ENCODE assay signal across 7 mouse cellular contexts in the genomic region with DNA sequence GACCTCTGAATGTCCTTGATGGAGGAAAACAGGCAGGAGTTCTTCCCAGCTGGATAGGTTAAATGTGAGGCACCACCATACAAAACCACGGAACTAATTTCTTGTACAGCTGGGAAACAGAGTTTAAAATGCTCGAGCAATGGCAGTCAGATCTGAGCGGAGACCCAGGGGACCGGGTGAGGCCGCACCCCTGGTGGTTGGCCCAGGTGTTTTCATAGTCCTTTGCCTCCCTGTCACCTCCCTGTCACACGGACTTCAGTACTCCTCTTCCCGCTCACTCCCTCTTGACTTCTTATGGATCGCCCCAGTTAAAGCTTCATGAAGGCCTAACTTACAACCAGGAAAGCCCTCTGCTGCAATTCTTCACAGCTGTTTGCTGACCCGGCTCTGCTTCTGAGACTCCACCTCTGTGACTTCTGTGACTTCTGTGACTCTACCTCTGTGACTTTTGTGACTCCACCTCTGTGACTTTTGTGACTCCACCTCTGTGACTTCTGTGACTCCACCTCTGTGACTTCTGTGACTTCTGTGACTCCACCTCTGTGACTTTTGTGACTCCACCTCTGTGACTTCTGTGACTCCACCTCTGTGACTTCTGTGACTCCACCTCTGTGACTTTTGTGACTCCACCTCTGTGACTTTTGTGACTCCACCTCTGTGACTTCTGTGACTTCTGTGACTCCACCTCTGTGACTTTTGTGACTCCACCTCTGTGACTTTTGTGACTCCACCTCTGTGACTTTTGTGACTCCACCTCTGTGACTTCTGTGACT.
DNase-seq lines count a peak whose midpoint lies in the region; ATAC-seq lines count a peak whose summit lies in the region.
"Not testable (repeated sequence)": the region's sequence is repeated elsewhere in the genome, so short reads cannot be mapped to it uniquely, and the experiment has no call there.

No protein-coding gene starts in this region.

- H3K27ac ChIP-seq in heart, embryonic 13.5 days (replicated peaks) = 0 out of 2 replicates have a peak overlapping the region, but pooled peaks have one; percentile 39
- peak overlapping the region; percentile 11; the same call in 1 of the 2 replicates for H3K27ac ChIP-seq in liver, embryonic 12.5 days

- H3K36me3 ChIP-seq in heart, embryonic 13.5 days; liver, embryonic 12.5 days; splenic B cell, adult 2 months (ENCODE audit: control insufficient read depth, insufficient read depth, low read length, poor library complexity, severe bottlenecking): not testable (repeated sequence)

- peak; percentile 8 for DNase-seq in CD4-positive, CD25-positive, alpha-beta regulatory T cell, adult 2 months (ENCODE audit: low read depth, low spot score)
- peak; percentile 42 for DNase-seq in R1 (ENCODE audit: low read depth, low spot score)
- peak; percentile 31 for DNase-seq in c-Kit-positive CD71-positive TER-119-positive erythroid progenitor cells, embryonic 14.5 days (ENCODE audit: low spot score)
- DNase-seq in naive thymus-derived CD4-positive, alpha-beta T cell, adult 2 months (ENCODE audit: low read depth) = peak; percentile 34
- peak; percentile 74 for DNase-seq in splenic B cell, adult 2 months (ENCODE audit: low read depth, low spot score)

- H3K4me2 ChIP-seq in heart, embryonic 13.5 days = peak overlapping the region; percentile 32; the same call in 1 of the 2 replicates
- peak overlapping the region; percentile 44 for H3K4me2 ChIP-seq in liver, embryonic 12.5 days

- not testable (repeated sequence) for H3K27me3 ChIP-seq in heart, embryonic 13.5 days (replicated peaks); liver, embryonic 12.5 days (replicated peaks); splenic B cell, adult 2 months (ENCODE audit: control insufficient read depth, insufficient read depth, low read length, poor library complexity, severe bottlenecking)

- not testable (repeated sequence) for H3K9me3 ChIP-seq in heart, embryonic 13.5 days; liver, embryonic 12.5 days (replicated peaks)

- H3K9ac ChIP-seq in heart, embryonic 13.5 days; liver, embryonic 12.5 days: not testable (repeated sequence)

- 66% methylated on average over 9 of the region's 9 CpGs for WGBS in heart, embryonic 13.5 days
- WGBS in liver, embryonic 12.5 days (ENCODE audit: insufficient replicate concordance) = 65% methylated on average over 9 of the region's 9 CpGs

- H3K4me1 ChIP-seq in heart, embryonic 13.5 days = peaks cover 23% of the 10 kb centered on the region
- H3K4me1 ChIP-seq in liver, embryonic 12.5 days = not testable (repeated sequence)

- ATAC-seq in heart, embryonic 13.5 days (ENCODE audit: extremely low read depth, insufficient number of reproducible peaks, low FRiP score, low TSS enrichment) = not testable (repeated sequence)
- peak; percentile 47; the same call in 1 of the 2 replicates for ATAC-seq in liver, embryonic 12.5 days

- H3K4me3 ChIP-seq in heart, embryonic 13.5 days = not testable (repeated sequence)
- H3K4me3 ChIP-seq in liver, embryonic 12.5 days = peak overlapping the region; percentile 14

Comparison
In these comparisons a context has a peak if more than half of its experiments do, and no peak if none do; other contexts are left out.
1. DNase-seq: peak in every context shown above with its lines; median percentile 74 in splenic B cell, adult 2 months; 42 in R1; 34 in naive thymus-derived CD4-positive, alpha-beta T cell, adult 2 months; 31 in c-Kit-positive CD71-positive TER-119-positive erythroid progenitor cells, embryonic 14.5 days; 8 in CD4-positive, CD25-positive, alpha-beta regulatory T cell, adult 2 months.